Mouse (Mus musculus) frontal cortex, postnatal 36 days (tissue): ENCODE results near the gene Ccnq.
"Not testable (repeated sequence)": the region's sequence is repeated elsewhere in the genome, so short reads cannot be mapped to it uniquely, and the experiment has no call there.

Experiments used
- DNase-seq, 2 experiments: peaks; one replicate each; pipeline ENCODE4 v3.0.0; 2022; ENCODE audit warnings: low spot score in 2 of 2

Gene Ccnq

DNA sequence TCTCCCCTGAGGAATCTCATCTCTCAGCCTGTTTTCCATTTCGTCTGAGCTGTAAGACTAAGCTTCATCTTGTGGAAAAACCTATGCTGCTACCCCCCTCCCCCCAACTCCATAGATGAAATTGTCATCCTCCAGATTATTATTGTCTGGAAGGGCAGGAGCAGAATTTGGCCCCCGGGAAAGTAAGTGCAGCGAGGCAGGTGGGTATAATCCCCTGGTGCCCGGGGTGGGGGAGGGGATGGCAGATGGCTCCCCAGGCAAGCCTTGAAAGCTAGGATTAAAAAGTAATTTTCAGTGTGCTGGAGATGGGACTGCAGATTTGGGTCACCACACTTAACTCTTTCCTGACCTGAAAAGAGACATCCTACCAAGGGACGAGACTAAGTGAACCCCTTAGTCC, 10.7 kb upstream of the Ccnq start:
- DNase-seq = no peak

GRCm38 (mm10) chr11:78761086-78761485, 9.6 kb upstream of the Ccnq start:
- no peak for DNase-seq

GRCm38 (mm10) chr11:78755299-78755698, 3.8 kb upstream of the Ccnq start:
- peak in 1 of 2 experiments; percentile 29 for DNase-seq

GRCm38 (mm10) chr11:78754177-78754576, 2.6 kb upstream of the Ccnq start:
- DNase-seq = not testable (repeated sequence)

DNA sequence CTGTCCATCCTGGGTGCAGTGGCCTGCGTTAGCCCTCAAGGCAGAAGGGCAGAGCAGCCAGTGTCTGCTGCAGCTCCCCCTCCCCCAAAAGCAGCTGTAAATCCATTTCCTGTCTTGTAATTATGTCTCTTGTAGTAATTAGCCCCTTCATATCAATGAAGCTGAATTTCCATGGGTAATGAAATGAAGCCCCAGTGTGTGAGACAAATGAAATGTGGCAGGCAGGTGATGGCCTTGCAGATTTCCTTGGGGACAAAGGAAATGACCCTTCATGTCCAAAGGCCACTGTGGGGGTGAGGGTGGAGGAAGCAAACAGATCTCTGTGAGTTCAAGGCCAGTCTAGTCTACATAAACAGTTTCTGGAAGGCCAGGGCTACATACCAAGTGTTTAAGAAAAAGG, 1.7 kb upstream of the Ccnq start:
- DNase-seq = no peak

- DNase-seq = no peak
Measured at GRCm38 (mm10) chr11:78751843-78752203, 294 bp upstream of the Ccnq start.

GRCm38 (mm10) chr11:78746264-78746663, 5.3 kb downstream of the Ccnq start:
- DNase-seq = no peak

DNA sequence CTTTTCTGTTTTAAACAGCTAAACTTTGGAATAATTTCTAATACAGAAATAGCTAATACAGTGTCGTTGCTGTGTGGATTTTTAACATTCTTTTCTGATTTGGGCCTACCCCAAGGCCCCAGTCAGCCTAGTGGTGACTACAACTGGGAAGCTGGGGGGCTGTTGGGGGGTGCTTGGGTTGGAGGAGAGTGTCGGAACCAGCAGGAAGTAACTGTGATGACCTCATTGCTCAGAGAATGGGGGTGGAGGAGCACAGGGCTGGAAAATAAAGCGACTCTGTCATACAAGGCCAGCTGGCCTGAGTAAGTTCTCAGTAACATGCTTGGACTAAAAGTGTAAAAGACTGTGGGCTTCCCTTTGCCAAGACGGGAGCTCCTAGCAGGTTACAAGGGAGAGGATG, 6.1 kb downstream of the Ccnq start:
- no peak for DNase-seq

GRCm38 (mm10) chr11:78742461-78742860, 9.1 kb downstream of the Ccnq start:
- DNase-seq = no peak

- no peak for DNase-seq
Measured at GRCm38 (mm10) chr11:78741958-78742357, 9.6 kb downstream of the Ccnq start.

DNA sequence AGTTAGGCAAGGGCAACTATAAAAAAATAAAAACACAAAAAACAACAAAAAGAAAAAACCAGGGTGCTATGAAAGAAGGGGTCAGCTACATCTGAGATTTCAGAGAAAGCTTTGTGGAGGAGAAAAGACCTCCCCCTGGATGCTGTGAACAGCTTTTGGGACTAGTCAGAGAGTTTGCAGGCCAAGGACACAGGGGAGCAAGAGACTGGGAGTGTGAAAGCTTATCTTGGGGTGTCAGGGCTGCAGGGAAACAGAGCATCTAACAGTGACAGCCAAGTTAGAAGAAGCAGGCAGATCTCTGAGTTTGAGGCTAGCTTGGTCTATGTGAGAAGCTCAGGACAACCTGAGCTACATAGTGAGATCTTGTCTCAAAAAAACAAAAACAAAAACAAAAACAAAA, 12.2 kb downstream of the Ccnq start:
- DNase-seq = no peak

DNA sequence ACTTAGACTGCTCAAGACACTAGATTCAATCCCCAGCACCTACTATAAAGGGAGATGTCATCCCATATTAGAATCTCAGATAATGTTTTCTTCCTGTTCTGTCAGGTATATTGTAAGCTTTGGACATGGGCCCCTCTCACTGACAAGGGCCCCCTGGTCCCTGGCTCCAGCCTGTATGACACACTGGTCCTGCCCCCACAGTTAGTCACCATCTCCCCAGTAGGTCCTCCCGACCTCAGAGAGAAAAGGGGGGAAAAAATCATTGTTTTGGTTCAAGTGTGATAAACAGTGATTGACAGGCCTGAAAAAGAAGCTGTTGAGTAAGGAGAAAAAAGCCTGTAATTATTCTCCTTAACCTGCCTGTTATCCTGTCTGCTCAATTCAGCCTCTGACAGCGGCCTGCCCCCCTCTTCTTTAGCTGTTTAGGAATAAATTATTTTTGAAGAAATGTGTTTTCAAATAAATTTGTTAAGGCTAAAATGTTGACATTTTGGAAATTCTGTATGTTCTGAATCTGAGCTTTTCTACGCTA, 14.6 kb downstream of the Ccnq start:
- DNase-seq = no peak

DNA sequence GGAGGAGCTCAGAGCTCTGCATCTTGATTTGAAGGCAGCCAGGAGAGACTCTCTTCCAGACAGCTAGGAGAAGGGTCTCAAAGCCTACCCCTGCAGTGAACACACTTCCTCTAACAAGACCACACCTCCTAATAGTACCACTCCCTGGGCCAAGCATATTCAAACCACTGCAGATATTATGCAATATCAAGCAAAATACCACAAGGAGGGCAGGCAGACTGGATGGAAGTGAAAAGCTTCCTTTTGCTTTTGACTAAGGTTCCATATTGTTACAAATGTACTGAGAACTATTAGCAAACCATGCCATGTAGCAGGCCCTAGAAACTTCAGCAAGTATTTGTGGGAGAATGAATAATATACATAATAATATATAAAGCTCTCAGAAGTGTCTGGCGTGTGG, 16.4 kb downstream of the Ccnq start:
- DNase-seq = no peak

GRCm38 (mm10) chr11:78732619-78733018, 18.9 kb downstream of the Ccnq start:
- no peak for DNase-seq

DNA sequence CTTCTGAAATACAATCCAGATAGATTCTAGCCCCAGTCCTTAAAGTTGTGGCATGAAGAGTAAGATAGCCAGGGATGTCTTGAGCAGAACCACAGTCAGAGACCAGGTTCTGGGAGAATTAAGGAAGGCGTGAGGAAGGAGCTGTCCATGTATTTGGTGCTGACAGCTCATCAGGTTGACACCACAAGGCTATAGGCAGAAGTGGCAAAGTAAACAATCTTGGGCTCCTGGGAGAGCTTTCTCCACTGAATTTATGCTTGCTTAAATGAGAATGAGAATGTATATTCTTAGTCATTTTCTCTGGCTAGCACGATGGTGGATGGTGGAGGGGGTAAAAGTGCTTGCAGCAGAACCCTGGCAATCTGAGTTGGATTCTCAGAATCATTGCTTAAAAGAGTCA, 20.6 kb downstream of the Ccnq start:
- DNase-seq = no peak

DNA sequence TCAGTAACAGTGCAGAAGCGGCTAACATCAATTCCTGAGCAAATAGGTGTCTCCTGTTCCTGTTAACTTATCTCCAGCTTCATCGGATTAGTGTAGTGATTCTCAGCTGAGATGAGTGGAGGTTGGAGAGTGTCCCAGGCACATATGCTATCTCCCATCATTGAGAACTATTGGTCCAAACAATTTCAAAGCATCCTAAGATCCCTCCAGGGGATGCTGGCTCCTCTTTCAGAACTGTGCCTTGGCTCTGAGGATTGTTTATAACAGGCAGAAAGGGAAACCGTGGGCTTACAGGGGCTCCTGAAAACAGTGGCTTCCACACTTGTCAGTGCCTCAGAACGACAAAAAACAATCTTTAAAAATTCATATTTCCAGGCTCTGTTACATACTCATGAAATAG, 23.5 kb downstream of the Ccnq start:
- DNase-seq = no peak

DNA sequence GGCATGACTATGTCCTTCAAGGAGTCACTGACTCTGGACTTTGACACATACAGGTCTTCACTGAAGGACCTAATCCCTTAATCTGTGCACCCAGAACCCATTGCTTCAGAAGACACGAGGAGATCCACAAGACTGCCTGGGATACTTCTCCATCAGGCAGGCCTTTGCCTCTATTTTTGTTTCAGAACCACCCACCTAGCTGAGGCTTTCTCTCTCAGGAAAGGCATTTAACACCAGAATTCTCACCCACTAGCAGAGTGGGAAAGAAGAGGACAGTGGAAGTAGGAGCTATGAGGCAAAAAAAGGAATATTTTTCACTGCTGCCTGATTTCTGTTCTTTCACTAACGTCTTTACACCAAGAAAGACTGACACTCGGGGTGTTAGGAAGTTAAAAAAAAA, 25.2 kb downstream of the Ccnq start:
- peak; percentile 55 to 82 for DNase-seq

- DNase-seq = no peak
Measured at GRCm38 (mm10) chr11:78724792-78725191, 26.7 kb downstream of the Ccnq start.

- DNase-seq = no peak
Measured at GRCm38 (mm10) chr11:78721419-78721818, 30.1 kb downstream of the Ccnq start.

GRCm38 (mm10) chr11:78717655-78718054, 33.9 kb downstream of the Ccnq start:
- no peak for DNase-seq

GRCm38 (mm10) chr11:78708642-78709041, 42.9 kb downstream of the Ccnq start:
- no peak for DNase-seq

- DNase-seq = no peak
Measured at GRCm38 (mm10) chr11:78706026-78706425, 45.5 kb downstream of the Ccnq start.

DNA sequence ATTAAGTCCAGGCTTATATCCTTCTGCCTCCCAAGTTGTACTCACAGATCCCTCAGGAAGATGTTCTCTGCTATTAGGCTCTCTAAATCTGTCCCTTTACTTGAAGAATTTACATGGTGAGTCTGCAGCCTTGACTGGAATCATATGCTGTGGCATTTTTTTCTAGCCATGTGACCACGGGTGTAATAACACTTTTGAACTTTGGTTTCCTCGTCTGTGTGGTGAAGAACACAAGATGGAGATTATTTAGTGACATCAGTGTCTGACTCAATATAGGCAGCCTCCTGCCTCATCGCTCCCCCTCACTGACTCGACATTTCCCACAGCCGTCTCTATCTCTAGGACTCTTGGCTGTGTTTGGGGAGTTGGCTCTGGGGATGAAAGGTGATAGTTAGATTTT, 48.4 kb downstream of the Ccnq start:
- DNase-seq = no peak

- DNase-seq = peak; percentile 33 to 66
Measured at GRCm38 (mm10) chr11:78702319-78702718, 49.2 kb downstream of the Ccnq start.
